In genomic region chr13:12589003-12589402, GRCm38 (mm10) we compare ENCODE assay signal across 8 mouse cellular contexts. TPM values are rescaled to one million over a fixed set of nuclear protein-coding genes. Genes with fewer than 3 reads are reported as not detected.
DNase-seq lines count a peak whose midpoint lies in the region; ATAC-seq lines count a peak whose summit lies in the region.

No protein-coding gene starts in this region.

- intact Hi-C loops in left cerebral cortex, postnatal 25 days (cut with DNase I) = no loop called here

- no peaks in the 10 kb centered on the region for H3K9me3 ChIP-seq in midbrain, embryonic 11.5 days (ENCODE audit: control insufficient read depth, low read length)
- no peaks in the 10 kb centered on the region for H3K9me3 ChIP-seq in midbrain, embryonic 13.5 days

- peak; percentile 79 for ATAC-seq in midbrain, embryonic 11.5 days (ENCODE audit: low FRiP score)
- no peak for ATAC-seq in midbrain, embryonic 13.5 days
- ATAC-seq in hematopoietic stem cell, adult 5-6 weeks (replicated peaks in 1 of 2; ENCODE audit: insufficient read depth in 1 of 2, low FRiP score in 2 of 2, low TSS enrichment in 1 of 2, low read depth in 1 of 2, poor library complexity in 2 of 2, severe bottlenecking in 2 of 2) = peak; percentile 81

- no peak overlapping the region for H3K27ac ChIP-seq in midbrain, embryonic 11.5 days (ENCODE audit: low read depth, low read length)
- H3K27ac ChIP-seq in midbrain, embryonic 13.5 days = no peak overlapping the region

- 3% methylated on average over 3 of the region's 3 CpGs for WGBS in midbrain, embryonic 11.5 days
- 7% methylated on average over 3 of the region's 3 CpGs for WGBS in midbrain, embryonic 13.5 days

- no peaks in the 10 kb centered on the region for H3K4me1 ChIP-seq in midbrain, embryonic 11.5 days (ENCODE audit: control insufficient read depth, insufficient read depth, low read length)
- H3K4me1 ChIP-seq in midbrain, embryonic 13.5 days (replicated peaks) = no peaks in the 10 kb centered on the region

- H3K4me2 ChIP-seq in midbrain, embryonic 11.5 days = no peak overlapping the region
- H3K4me2 ChIP-seq in midbrain, embryonic 13.5 days (replicated peaks) = no peak overlapping the region

- peak; percentile 99 for DNase-seq in midbrain, embryonic 11.5 days (ENCODE audit: low spot score, missing footprints)
- DNase-seq in WW6 (ENCODE audit: low read depth, low spot score) = peak; percentile 16
- DNase-seq in embryo, embryonic 10.5 days (ENCODE audit: low spot score) = peak; percentile 85
- DNase-seq in left cerebral cortex, postnatal 25 days (ENCODE audit: low spot score in 2 of 2) = peak; percentile 37
- peak; percentile 65 to 80 for DNase-seq in natural killer cell, adult 2 months (ENCODE audit: low spot score in 2 of 2)
- peak; percentile 71 to 79 for DNase-seq in thymus, postnatal 36 days

- no peaks in the 10 kb centered on the region for H3K36me3 ChIP-seq in midbrain, embryonic 11.5 days (ENCODE audit: control insufficient read depth, insufficient read depth, low read length)
- no peaks in the 10 kb centered on the region for H3K36me3 ChIP-seq in midbrain, embryonic 13.5 days

- no peaks in the 10 kb centered on the region for H3K27me3 ChIP-seq in midbrain, embryonic 11.5 days (ENCODE audit: control insufficient read depth, insufficient read depth, low read length)
- H3K27me3 ChIP-seq in midbrain, embryonic 13.5 days = no peaks in the 10 kb centered on the region

- H3K9ac ChIP-seq in midbrain, embryonic 11.5 days (ENCODE audit: low read length) = no peak overlapping the region
- no peak overlapping the region for H3K9ac ChIP-seq in midbrain, embryonic 13.5 days (replicated peaks)

- H3K4me3 ChIP-seq in midbrain, embryonic 11.5 days (ENCODE audit: low read depth, low read length) = no peak overlapping the region
- no peak overlapping the region for H3K4me3 ChIP-seq in midbrain, embryonic 13.5 days (replicated peaks)

RNA-seq across cellular contexts. Expression of gene Ero1lb, which starts 23.3 kb away (rescaled TPM):
- polyA plus RNA-seq in midbrain, embryonic 11.5 days (2014; fragmentation: Nextera tagmentation; extraction: Ambion mirVana) = 14.3 and 14.7 TPM in 2 replicates
- 15.1 and 16.6 TPM in 2 replicates for polyA plus RNA-seq in midbrain, embryonic 13.5 days (2015; fragmentation: Nextera tagmentation; extraction: Ambion mirVana)
- total RNA-seq in hematopoietic stem cell, adult 5-6 weeks (2017) = 7.4 and 10.3 TPM in 2 replicates
- 10 to 100 TPM; 15.1 to 17.1 TPM for total RNA-seq in left cerebral cortex, postnatal 25 days (2021)

Comparison
In these comparisons a context has a peak if more than half of its experiments do, and no peak if none do; other contexts are left out.
1. DNase-seq: peak in every context shown above with its lines; median percentile 99 in midbrain, embryonic 11.5 days; 85 in embryo, embryonic 10.5 days; 75 in thymus, postnatal 36 days; 72 in natural killer cell, adult 2 months; 37 in left cerebral cortex, postnatal 25 days; 16 in WW6.